Mouse (Mus musculus): ENCODE results near the gene Ippk.

The Ippk gene

GRCm38 (mm10) chr13:49430529-49430928 lies 9.5 kb downstream of the Ippk start:
- DNase-seq (ENCODE audit: low spot score): no peak

DNA sequence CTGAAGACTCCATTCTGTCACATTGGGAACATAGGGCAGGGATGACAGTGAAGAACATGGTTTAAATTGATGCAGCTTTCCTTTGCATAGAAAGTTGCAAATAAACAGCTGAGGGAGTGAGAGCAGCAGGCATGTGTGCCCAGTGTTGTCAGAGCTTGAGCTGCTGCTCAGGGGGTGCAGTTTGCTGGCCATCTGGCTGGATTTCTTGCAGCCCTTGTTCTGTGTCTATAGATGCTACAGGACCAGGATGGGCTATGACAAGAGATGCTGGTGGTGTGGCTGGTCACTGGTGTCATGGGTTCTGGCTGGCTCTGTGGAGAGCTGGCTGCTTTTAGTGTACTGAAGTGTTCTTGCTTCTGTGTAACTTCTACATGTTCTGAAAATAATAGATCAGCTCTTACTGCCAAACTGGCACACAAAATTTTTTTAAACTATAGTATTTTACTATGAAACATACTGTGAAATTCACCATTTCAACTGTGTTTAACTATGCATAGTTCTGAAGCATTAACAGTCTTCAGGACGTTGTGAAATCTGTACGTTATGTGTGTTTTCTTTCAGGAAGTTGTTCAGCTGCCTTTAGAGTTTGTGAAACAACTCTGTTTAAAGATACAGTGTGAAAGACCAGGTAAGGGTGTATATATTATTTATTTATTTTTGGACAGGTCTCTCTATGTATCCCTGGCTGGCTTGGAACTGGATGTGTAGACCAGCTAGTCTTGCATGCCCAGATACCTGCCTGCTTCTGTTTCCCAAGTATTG lies 12.4 kb downstream of the Ippk start:
- no peak for DNase-seq (ENCODE audit: low spot score)

DNA sequence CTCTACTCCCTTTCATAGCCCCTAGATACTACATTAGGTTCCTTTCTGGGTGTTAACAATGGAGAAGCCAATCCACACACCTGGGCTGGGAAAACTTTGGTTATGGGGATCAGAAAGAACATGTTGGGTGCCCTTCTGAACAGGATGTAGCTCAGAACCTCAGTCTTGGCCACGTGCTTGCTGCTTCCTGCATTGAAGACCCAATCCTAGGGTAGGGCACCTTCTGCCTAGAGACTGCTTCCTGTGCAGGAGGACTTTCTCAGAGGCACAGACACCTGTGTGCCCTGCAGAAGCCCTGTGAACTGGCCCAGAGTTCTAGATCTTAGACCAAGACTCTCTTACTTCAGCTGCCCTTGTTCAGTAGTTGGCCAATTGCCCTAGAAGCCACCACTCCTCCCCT lies 14.7 kb downstream of the Ippk start:
- no peak for DNase-seq (ENCODE audit: low spot score)

- no peak for DNase-seq (ENCODE audit: low spot score)
Measured at GRCm38 (mm10) chr13:49436170-49436569, 15.1 kb downstream of the Ippk start.

DNA sequence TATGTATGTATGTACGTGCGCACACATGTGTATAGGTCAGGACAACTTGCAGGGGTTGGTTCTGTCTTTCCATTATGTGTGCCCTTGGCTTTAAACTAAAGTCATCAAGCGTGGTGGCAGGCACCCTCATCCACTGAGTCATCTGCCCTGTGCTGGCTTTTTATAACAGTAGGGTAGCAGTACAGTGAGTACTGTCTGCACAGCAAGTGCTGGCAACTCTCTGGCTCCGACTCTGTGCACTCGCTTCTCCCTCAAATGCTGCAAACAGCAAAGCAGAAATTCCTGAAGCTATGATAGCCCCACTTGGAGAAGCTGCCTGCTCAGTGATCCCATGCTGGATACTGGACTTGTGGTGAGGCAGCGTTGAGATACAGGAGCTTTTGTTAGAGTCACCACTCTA lies 23.4 kb downstream of the Ippk start:
- no peak for DNase-seq (ENCODE audit: low spot score)

- DNase-seq (ENCODE audit: low spot score): peak; percentile 60
Measured at GRCm38 (mm10) chr13:49449318-49449749, 28.3 kb downstream of the Ippk start.

- DNase-seq (ENCODE audit: low spot score): no peak
Measured at GRCm38 (mm10) chr13:49460276-49460675, 39.2 kb downstream of the Ippk start.

DNA sequence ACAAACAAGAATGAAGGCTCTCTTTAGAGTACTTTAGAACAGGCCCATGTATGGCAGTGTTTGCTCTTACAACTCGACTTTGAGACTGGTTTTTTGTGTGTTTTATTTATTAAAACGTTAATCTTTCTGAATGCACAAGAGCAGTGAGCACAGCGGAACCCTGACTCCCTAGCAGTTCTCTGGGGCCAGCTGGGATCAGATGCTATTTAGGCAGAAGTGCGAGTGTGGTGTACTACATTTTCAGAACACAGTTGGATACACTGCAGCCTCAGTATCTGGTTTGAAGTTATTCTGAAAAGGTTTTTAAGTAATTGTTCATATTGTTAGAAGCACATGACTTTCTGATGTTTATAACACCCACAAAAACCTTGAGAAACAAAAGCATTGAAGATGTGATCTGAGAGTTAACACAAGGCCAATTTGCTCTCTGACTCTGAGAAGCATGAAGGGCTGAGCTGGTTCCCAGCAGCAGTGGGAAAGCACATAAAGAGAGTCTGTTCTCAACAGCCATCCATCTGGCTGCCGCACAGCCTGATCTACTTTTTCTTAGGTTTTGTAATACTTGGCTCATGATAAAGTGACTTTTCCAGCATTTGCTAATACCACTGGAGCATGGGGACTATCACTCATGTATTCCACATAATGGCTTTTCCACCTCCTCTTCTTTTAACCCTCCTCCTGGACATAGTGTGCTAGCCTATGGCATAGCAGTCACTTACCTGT lies 39.8 kb downstream of the Ippk start:
- DNase-seq (ENCODE audit: low spot score): no peak

DNA sequence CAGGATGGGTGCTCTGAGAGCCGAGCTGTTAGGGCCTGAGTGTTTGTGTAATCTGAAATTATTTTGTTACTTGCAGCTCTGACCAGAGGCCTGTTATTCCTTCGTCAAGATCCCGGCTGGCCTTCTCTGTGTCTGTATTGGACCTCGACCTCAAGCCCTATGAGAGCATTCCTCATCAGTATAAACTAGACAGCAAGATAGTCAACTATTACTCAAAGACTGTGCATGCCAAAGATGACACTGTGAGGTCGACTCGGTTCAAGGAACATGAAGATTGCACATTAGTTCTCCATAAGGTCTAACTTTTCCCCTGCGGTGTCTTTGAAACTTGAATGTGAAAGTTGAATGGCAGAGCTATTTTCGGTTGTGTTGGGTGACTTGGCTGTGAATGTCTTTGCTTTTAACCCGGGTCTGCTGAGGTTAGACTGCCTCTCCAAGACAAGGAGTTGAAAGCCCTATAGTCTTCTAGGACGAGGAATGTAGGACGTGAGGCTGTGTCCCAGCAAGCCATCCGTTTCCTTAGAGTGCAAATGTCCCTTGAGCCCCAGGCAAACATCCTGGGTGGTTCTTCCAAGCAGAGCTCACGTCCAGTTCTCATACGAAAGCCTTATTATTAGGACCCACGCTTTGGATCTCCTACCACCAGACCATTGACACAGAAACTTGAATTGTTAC lies 40.5 kb downstream of the Ippk start:
- DNase-seq (ENCODE audit: low spot score): no peak

- no peak for DNase-seq (ENCODE audit: low spot score)
Measured at GRCm38 (mm10) chr13:49462921-49463320, 41.9 kb downstream of the Ippk start.

GRCm38 (mm10) chr13:49465875-49466274 lies 44.8 kb downstream of the Ippk start:
- no peak for DNase-seq (ENCODE audit: low spot score)

DNA sequence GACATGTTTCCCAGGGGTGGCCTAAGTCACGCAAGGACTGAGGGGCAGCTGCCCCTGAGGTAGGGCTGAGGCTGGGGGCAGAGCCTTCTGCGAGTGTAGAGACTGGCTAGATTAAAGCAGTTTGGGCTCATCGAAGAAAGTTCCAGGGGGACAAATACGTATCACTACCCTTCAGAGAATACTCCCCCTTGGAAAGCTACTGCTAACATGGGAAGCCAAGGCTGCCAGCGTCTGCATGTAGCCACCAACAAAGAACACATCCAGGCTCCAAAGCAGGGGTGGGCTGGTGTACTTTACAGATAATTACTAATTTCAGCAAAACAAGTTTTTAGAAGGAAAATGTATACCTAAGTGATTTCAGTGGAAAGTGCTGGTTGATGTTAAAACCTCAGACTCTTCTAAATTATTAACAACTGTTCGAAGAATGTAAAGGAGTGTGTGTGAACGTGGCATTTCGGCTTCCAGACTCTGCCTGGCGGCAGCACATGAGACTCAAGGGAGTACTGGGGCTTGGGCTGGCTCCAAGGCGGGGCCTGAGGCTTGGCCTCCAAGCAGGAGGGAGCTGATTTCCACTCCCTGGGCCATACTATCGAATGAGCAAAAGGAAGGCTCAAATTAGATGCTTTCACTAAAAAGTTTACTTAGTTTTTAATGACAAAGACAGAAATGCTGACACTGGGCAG lies 45.5 kb downstream of the Ippk start:
- DNase-seq (ENCODE audit: low spot score): no peak

DNA sequence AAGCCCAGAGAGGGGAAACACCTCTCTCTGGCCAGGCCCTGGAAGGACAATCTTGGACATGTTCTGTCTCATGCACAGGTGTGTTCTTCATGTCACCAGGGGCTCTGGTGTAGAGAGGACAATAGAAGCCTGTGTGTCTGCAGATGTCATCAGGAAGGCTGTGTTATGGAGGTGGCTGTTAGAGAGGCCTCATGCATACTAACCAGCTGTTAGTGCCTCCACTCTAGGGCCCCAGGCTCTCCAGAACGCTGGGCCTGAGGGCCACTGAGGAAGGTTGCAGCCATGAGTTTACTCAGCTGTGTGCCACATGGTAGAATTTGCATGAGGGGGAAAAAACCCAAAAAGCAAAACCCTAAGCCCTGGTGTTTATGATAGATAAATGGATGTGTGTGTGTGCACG lies 46.5 kb downstream of the Ippk start:
- DNase-seq (ENCODE audit: low spot score): no peak

GRCm38 (mm10) chr13:49469002-49469401 lies 48.0 kb downstream of the Ippk start:
- no peak for DNase-seq (ENCODE audit: low spot score)

GRCm38 (mm10) chr13:49470319-49470718 lies 49.3 kb downstream of the Ippk start:
- DNase-seq (ENCODE audit: low spot score): no peak

DNA sequence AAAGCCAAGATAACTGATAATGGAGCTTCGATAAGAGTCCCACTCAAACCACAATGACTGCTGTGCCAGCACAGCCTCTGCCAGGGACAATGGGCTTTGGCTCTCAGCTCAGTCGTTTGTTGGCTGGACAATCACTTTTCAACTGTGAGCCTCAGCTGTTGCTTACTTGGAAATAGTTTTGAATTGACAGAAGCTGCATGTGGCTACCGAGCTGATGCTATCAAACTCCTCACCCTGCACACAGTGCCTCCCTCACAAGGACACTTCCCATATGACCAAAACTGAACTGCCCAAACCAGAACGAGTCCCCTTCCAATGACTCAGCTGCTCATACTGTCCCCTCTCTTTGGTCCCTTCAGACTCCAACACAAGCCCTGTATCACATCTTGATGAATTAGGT lies 49.8 kb downstream of the Ippk start:
- no peak for DNase-seq (ENCODE audit: low spot score)

- no peak for DNase-seq (ENCODE audit: low spot score)
Measured at GRCm38 (mm10) chr13:49471981-49472675, 51.1 kb downstream of the Ippk start.

GRCm38 (mm10) chr13:49472676-49473005 lies 51.6 kb downstream of the Ippk start:
- DNase-seq (ENCODE audit: low spot score): no peak

GRCm38 (mm10) chr13:49477887-49478286 lies 56.8 kb downstream of the Ippk start:
- no peak for DNase-seq (ENCODE audit: low spot score)

GRCm38 (mm10) chr13:49478851-49479374 lies 57.9 kb downstream of the Ippk start:
- DNase-seq (ENCODE audit: low spot score): no peak

DNA sequence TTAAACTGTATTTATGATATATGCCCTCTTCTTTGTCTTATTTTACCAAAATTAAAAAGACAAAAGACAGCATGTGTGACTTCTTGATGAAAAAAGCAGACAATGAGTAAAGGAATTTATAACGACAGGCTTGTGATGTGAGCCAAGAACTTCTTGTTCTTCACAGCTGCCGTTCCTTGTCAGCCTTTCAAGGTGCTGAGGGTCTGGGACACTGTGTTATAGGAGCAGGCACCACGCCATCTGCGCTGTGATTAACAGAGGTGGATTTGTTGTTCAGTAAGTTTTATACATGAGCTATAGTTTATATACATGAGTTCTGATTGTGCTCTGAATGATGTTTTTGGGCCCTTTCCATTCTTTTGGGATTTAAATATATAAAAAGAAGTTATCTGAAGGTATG lies 58.4 kb downstream of the Ippk start:
- DNase-seq (ENCODE audit: low spot score): no peak

DNA sequence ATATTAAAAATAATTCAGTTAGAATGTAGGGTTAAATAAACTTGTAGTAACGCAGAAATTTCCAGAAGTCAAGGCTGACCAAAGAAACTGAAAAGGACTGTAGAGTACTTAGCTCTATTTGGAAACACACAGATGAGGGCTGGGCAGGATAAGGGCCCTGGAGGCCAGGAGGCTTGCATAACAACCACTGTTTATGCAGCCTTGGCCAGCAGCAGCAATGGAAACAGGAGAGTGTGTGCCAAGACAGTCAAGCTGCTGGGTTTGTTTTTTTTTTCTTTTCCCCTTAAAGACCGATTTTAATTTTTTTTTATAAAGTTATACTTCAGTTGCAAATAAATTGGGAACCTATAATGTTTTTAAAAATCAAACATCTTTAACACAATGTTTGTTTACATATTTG lies 59.0 kb downstream of the Ippk start:
- no peak for DNase-seq (ENCODE audit: low spot score)

Measured in ovary, postnatal 10 days (tissue).